ENCODE assay signal across 11 mouse cellular contexts in genomic region chr14:57980179-57980578, GRCm38 (mm10). TPM values are rescaled to one million over a fixed set of nuclear protein-coding genes. Genes with fewer than 3 reads are reported as not detected.
A peak's percentile ranks its signal among the peaks of the same experiment; 100 is the strongest.
DNase-seq lines count a peak whose midpoint lies in the region; ATAC-seq and TF ChIP-seq lines count a peak whose summit lies in the region.
"Had no signal": no experiment of that assay in that cellular context is flagged by ENCODE, and none has a peak within 500 bp of the region (broad histone marks: within the 10 kb centered on the region; RNA-seq: fewer than 3 reads in every experiment).

No protein-coding gene starts in this region.

- 12% methylated on average over 3 of the region's 3 CpGs for whole genome bisulfite sequencing in heart, adult 2 months
- 23% methylated on average over 3 of the region's 3 CpGs for WGBS in heart, embryonic 11.5 days (ENCODE audit: insufficient replicate concordance)

- peaks cover 2% of the 10 kb centered on the region; the same call in 1 of the 2 replicates for H3K36me3 ChIP-seq in heart, adult 2 months (ENCODE audit: control insufficient read depth, insufficient read depth, low read length)
- H3K36me3 ChIP-seq in heart, embryonic 11.5 days (ENCODE audit: control insufficient read depth, insufficient read depth, low read length) = no peaks in the 10 kb centered on the region

- H3K9me3 ChIP-seq in heart, embryonic 11.5 days (replicated peaks; ENCODE audit: control insufficient read depth, low read length) = no peaks in the 10 kb centered on the region

- DNase-seq in heart, adult 2 months = peak; percentile 18 to 31
- peak; percentile 89 for DNase-seq in Muller cell, postnatal 12 days (ENCODE audit: inconsistent ontology term)
- DNase-seq in adrenal gland, postnatal 14 days = peak; percentile 53
- DNase-seq in heart, postnatal 10 days = peak; percentile 18 to 35
- no peak for DNase-seq in cerebellum, adult 18-20 months
- no peak for DNase-seq in T-cell, adult 2 months (ENCODE audit: low spot score)
- DNase-seq: kidney, postnatal 36 days had no signal

- no peak overlapping the region for H3K9ac ChIP-seq in heart, adult 2 months (ENCODE audit: low read depth, low read length)
- no peak overlapping the region for H3K9ac ChIP-seq in heart, embryonic 11.5 days (ENCODE audit: low read depth, low read length)
- H3K9ac ChIP-seq: liver, embryonic 14.5 days had no signal

- H3K79me2 ChIP-seq in heart, adult 2 months (replicated peaks; ENCODE audit: control insufficient read depth, insufficient read depth, low read length) = no peaks in the 10 kb centered on the region

- no peak for TF ChIP-seq CTCF in heart, adult 2 months (IDR thresholded peaks at IDR 0.05)

- intact Hi-C loops in heart, adult 2 months (cut with DNase I) = no loop called here
- intact Hi-C loops in heart, postnatal 10 days (cut with DNase I) = no loop called here

- no peak overlapping the region for H3K4me3 ChIP-seq in heart, adult 2 months
- no peak overlapping the region for H3K4me3 ChIP-seq in heart, embryonic 11.5 days (ENCODE audit: low read depth, low read length)

- no peak for TF ChIP-seq EP300 in heart, adult 2 months (IDR thresholded peaks at IDR 0.05; ENCODE audit: insufficient read depth, low read depth, low read length)

- H3K27ac ChIP-seq in heart, adult 2 months = peak overlapping the region; percentile 26; the same call in 1 of the 2 replicates
- no peak overlapping the region for H3K27ac ChIP-seq in heart, embryonic 11.5 days (ENCODE audit: low read depth, low read length)
- H3K27ac ChIP-seq: liver, embryonic 14.5 days had no signal

- no peak for ATAC-seq in heart, embryonic 11.5 days (replicated peaks; ENCODE audit: insufficient number of reproducible peaks, low FRiP score, low TSS enrichment)
- ATAC-seq: forebrain, embryonic 16.5 days; inflammation-experienced regulatory T-cells, adult 6 months had no signal

- H3K4me1 ChIP-seq in heart, adult 2 months (ENCODE audit: control insufficient read depth, insufficient read depth, low read length) = peaks cover 9% of the 10 kb centered on the region
- peaks cover 23% of the 10 kb centered on the region for H3K4me1 ChIP-seq in heart, embryonic 11.5 days (ENCODE audit: control insufficient read depth, insufficient read depth, low read length)

- no peak for TF ChIP-seq POLR2A in heart, adult 2 months (IDR thresholded peaks at IDR 0.05; ENCODE audit: insufficient read depth, low read depth, low read length)

- H3K27me3 ChIP-seq in heart, adult 2 months (ENCODE audit: control insufficient read depth, insufficient read depth, low read length) = no peaks in the 10 kb centered on the region
- no peaks in the 10 kb centered on the region for H3K27me3 ChIP-seq in heart, embryonic 11.5 days (ENCODE audit: control insufficient read depth, insufficient read depth, low read length)

- H3K4me2 ChIP-seq in heart, embryonic 11.5 days = no peak overlapping the region

RNA-seq across cellular contexts. Expression of gene Micu2, which starts 18.9 kb away (rescaled TPM):
- total RNA-seq in heart, adult 2 months (2021) = 10 to 100 TPM; 70.3 to 77.7 TPM
- 22.1 and 35.6 TPM in 2 replicates for polyA plus RNA-seq in heart, adult 2 months (2012; rRNA removed)
- 55.9 and 81.0 TPM in 2 replicates for polyA plus RNA-seq in heart, embryonic 11.5 days (2014; fragmentation: Nextera tagmentation; extraction: Ambion mirVana)
- total RNA-seq in adrenal gland, postnatal 14 days (2021) = 49.2 and 52.4 TPM in 2 replicates
- total RNA-seq in heart, postnatal 10 days (2021) = 10 to 100 TPM; 73.3 to 78.7 TPM

Comparison
In these comparisons a context has a peak if more than half of its experiments do, and no peak if none do; other contexts are left out.
1. DNase-seq: peak in heart, adult 2 months (2 of 2), Muller cell, postnatal 12 days (single experiment), adrenal gland, postnatal 14 days (single experiment) and heart, postnatal 10 days (2 of 2); none in cerebellum, adult 18-20 months (0 of 2) and T-cell, adult 2 months (single experiment).